Mouse (Mus musculus): ENCODE measurements at regions not wholly inside any gene's neighbourhood (a gene's known extent, or its start where the extent isn't known, plus 50 kb on each side); places are given as distances from the start of the nearest gene placed in this dataset.

GRCm38 (mm10) chr7:133447079-133447478, 154.9 kb downstream of the Tex36 start:
- H3K4me3 ChIP-seq (ENCODE audit: low read length): no peak overlapping the region
- H3K27ac ChIP-seq (ENCODE audit: low read length): no peak overlapping the region
- H3K9me3 ChIP-seq (ENCODE audit: control insufficient read depth, low read length): no peaks in the 10 kb centered on the region
- ATAC-seq: no peak
- 34% methylated on average over 2 of the region's 2 CpGs for WGBS
- no peak overlapping the region for H3K9ac ChIP-seq (ENCODE audit: low read depth, low read length)
- H3K4me1 ChIP-seq (ENCODE audit: control insufficient read depth, insufficient read depth, low read length): peaks cover 4% of the 10 kb centered on the region; the same call in 1 of the 2 replicates
- no peak overlapping the region for H3K4me2 ChIP-seq (ENCODE audit: low read depth, low read length)
- no peaks in the 10 kb centered on the region for H3K36me3 ChIP-seq (ENCODE audit: control insufficient read depth, insufficient read depth, low read length)
- H3K27me3 ChIP-seq (replicated peaks; ENCODE audit: control insufficient read depth, insufficient read depth, low read length): no peaks in the 10 kb centered on the region

GRCm38 (mm10) chr7:133441661-133442060, 160.3 kb downstream of the Tex36 start:
- H3K4me2 ChIP-seq (ENCODE audit: low read depth, low read length): no peak overlapping the region
- WGBS: 35% methylated on average over 4 of the region's 4 CpGs
- peaks cover 1% of the 10 kb centered on the region; the same call in 1 of the 2 replicates for H3K4me1 ChIP-seq (ENCODE audit: control insufficient read depth, insufficient read depth, low read length)
- no peaks in the 10 kb centered on the region for H3K27me3 ChIP-seq (replicated peaks; ENCODE audit: control insufficient read depth, insufficient read depth, low read length)
- no peak overlapping the region for H3K27ac ChIP-seq (ENCODE audit: low read length)
- H3K36me3 ChIP-seq (ENCODE audit: control insufficient read depth, insufficient read depth, low read length): no peaks in the 10 kb centered on the region
- no peak overlapping the region for H3K4me3 ChIP-seq (ENCODE audit: low read length)
- no peak for ATAC-seq
- H3K9ac ChIP-seq (ENCODE audit: low read depth, low read length): no peak overlapping the region
- no peaks in the 10 kb centered on the region for H3K9me3 ChIP-seq (ENCODE audit: control insufficient read depth, low read length)

GRCm38 (mm10) chr7:133441169-133441568, 160.8 kb downstream of the Tex36 start:
- Histone ChIP-seq H3K36me3 (ENCODE audit: control insufficient read depth, insufficient read depth, low read length) (no peaks in the 10 kb centered on the region), H3K9ac (ENCODE audit: low read depth, low read length) (no peak overlapping the region), H3K4me3 (ENCODE audit: low read length) (no peak overlapping the region), H3K9me3 (ENCODE audit: control insufficient read depth, low read length) (no peaks in the 10 kb centered on the region), H3K4me2 (ENCODE audit: low read depth, low read length) (no peak overlapping the region), H3K27me3 (replicated peaks; ENCODE audit: control insufficient read depth, insufficient read depth, low read length) (no peaks in the 10 kb centered on the region), H3K27ac (ENCODE audit: low read length) (no peak overlapping the region), H3K4me1 (ENCODE audit: control insufficient read depth, insufficient read depth, low read length) (no peaks in the 10 kb centered on the region)
- WGBS: 69% methylated on average over 6 of the region's 6 CpGs
- ATAC-seq: no peak

- Histone ChIP-seq H3K27me3 (replicated peaks; ENCODE audit: control insufficient read depth, insufficient read depth, low read length) (no peaks in the 10 kb centered on the region), H3K4me3 (ENCODE audit: low read length) (no peak overlapping the region), H3K4me1 (ENCODE audit: control insufficient read depth, insufficient read depth, low read length) (no peaks in the 10 kb centered on the region), H3K36me3 (ENCODE audit: control insufficient read depth, insufficient read depth, low read length) (no peaks in the 10 kb centered on the region), H3K9me3 (ENCODE audit: control insufficient read depth, low read length) (no peaks in the 10 kb centered on the region), H3K9ac (ENCODE audit: low read depth, low read length) (no peak overlapping the region), H3K4me2 (ENCODE audit: low read depth, low read length) (no peak overlapping the region), H3K27ac (ENCODE audit: low read length) (no peak overlapping the region)
- 63% methylated on average over 12 of the region's 12 CpGs for WGBS
- ATAC-seq: no peak
Measured at GRCm38 (mm10) chr7:133440711-133441110, 161.2 kb downstream of the Tex36 start.

- Histone ChIP-seq H3K9me3 (ENCODE audit: control insufficient read depth, low read length) (no peaks in the 10 kb centered on the region), H3K27ac (ENCODE audit: low read length) (no peak overlapping the region), H3K4me1 (ENCODE audit: control insufficient read depth, insufficient read depth, low read length) (no peaks in the 10 kb centered on the region), H3K9ac (ENCODE audit: low read depth, low read length) (no peak overlapping the region), H3K4me3 (ENCODE audit: low read length) (no peak overlapping the region), H3K27me3 (replicated peaks; ENCODE audit: control insufficient read depth, insufficient read depth, low read length) (no peaks in the 10 kb centered on the region), H3K4me2 (ENCODE audit: low read depth, low read length) (no peak overlapping the region), H3K36me3 (ENCODE audit: control insufficient read depth, insufficient read depth, low read length) (no peaks in the 10 kb centered on the region)
- 70% methylated on average over 6 of the region's 6 CpGs for WGBS
- no peak for ATAC-seq
Measured at GRCm38 (mm10) chr7:133440086-133440485, 161.9 kb downstream of the Tex36 start.

- 70% methylated on average over 6 of the region's 6 CpGs for WGBS
- H3K4me3 ChIP-seq (ENCODE audit: low read length): no peak overlapping the region
- no peak overlapping the region for H3K27ac ChIP-seq (ENCODE audit: low read length)
- no peak overlapping the region for H3K9ac ChIP-seq (ENCODE audit: low read depth, low read length)
- no peak overlapping the region for H3K4me2 ChIP-seq (ENCODE audit: low read depth, low read length)
- no peaks in the 10 kb centered on the region for H3K9me3 ChIP-seq (ENCODE audit: control insufficient read depth, low read length)
- H3K27me3 ChIP-seq (replicated peaks; ENCODE audit: control insufficient read depth, insufficient read depth, low read length): no peaks in the 10 kb centered on the region
- no peaks in the 10 kb centered on the region for H3K36me3 ChIP-seq (ENCODE audit: control insufficient read depth, insufficient read depth, low read length)
- no peaks in the 10 kb centered on the region for H3K4me1 ChIP-seq (ENCODE audit: control insufficient read depth, insufficient read depth, low read length)
- no peak for ATAC-seq
Measured at GRCm38 (mm10) chr7:133438631-133439030, 163.3 kb downstream of the Tex36 start.

- Histone ChIP-seq H3K27me3 (replicated peaks; ENCODE audit: control insufficient read depth, insufficient read depth, low read length) (no peaks in the 10 kb centered on the region), H3K9ac (ENCODE audit: low read depth, low read length) (no peak overlapping the region), H3K36me3 (ENCODE audit: control insufficient read depth, insufficient read depth, low read length) (no peaks in the 10 kb centered on the region), H3K4me1 (ENCODE audit: control insufficient read depth, insufficient read depth, low read length) (no peaks in the 10 kb centered on the region), H3K4me3 (ENCODE audit: low read length) (no peak overlapping the region), H3K9me3 (ENCODE audit: control insufficient read depth, low read length) (no peaks in the 10 kb centered on the region), H3K27ac (ENCODE audit: low read length) (no peak overlapping the region), H3K4me2 (ENCODE audit: low read depth, low read length) (no peak overlapping the region)
- 52% methylated on average over 7 of the region's 7 CpGs for WGBS
- ATAC-seq: no peak
Measured at GRCm38 (mm10) chr7:133437866-133438265, 164.1 kb downstream of the Tex36 start.

GRCm38 (mm10) chr7:133435596-133436357, 166.2 kb downstream of the Tex36 start:
- no peak overlapping the region for H3K9ac ChIP-seq (ENCODE audit: low read depth, low read length)
- no peaks in the 10 kb centered on the region for H3K9me3 ChIP-seq (ENCODE audit: control insufficient read depth, low read length)
- H3K27ac ChIP-seq (ENCODE audit: low read length): no peak overlapping the region
- no peaks in the 10 kb centered on the region for H3K36me3 ChIP-seq (ENCODE audit: control insufficient read depth, insufficient read depth, low read length)
- H3K4me1 ChIP-seq (ENCODE audit: control insufficient read depth, insufficient read depth, low read length): no peaks in the 10 kb centered on the region
- H3K27me3 ChIP-seq (replicated peaks; ENCODE audit: control insufficient read depth, insufficient read depth, low read length): no peaks in the 10 kb centered on the region
- no peak for ATAC-seq
- WGBS: 70% methylated on average over 14 of the region's 14 CpGs
- no peak overlapping the region for H3K4me3 ChIP-seq (ENCODE audit: low read length)
- H3K4me2 ChIP-seq (ENCODE audit: low read depth, low read length): no peak overlapping the region

GRCm38 (mm10) chr7:133434027-133434820, 167.7 kb downstream of the Tex36 start:
- Histone ChIP-seq H3K27me3 (replicated peaks; ENCODE audit: control insufficient read depth, insufficient read depth, low read length) (no peaks in the 10 kb centered on the region), H3K36me3 (ENCODE audit: control insufficient read depth, insufficient read depth, low read length) (no peaks in the 10 kb centered on the region), H3K4me3 (ENCODE audit: low read length) (no peak overlapping the region), H3K9ac (ENCODE audit: low read depth, low read length) (no peak overlapping the region), H3K9me3 (ENCODE audit: control insufficient read depth, low read length) (no peaks in the 10 kb centered on the region), H3K4me1 (ENCODE audit: control insufficient read depth, insufficient read depth, low read length) (no peaks in the 10 kb centered on the region), H3K27ac (ENCODE audit: low read length) (no peak overlapping the region), H3K4me2 (ENCODE audit: low read depth, low read length) (no peak overlapping the region)
- 48% methylated on average over 17 of the region's 17 CpGs for WGBS
- no peak for ATAC-seq
